Mouse (Mus musculus): ENCODE measurements around the gene Eif4enif1. TPM values are rescaled to one million over a fixed set of nuclear protein-coding genes. Genes with fewer than 3 reads are reported as not detected.
"Not testable (repeated sequence)": the region's sequence is repeated elsewhere in the genome, so short reads cannot be mapped to it uniquely, and the experiment has no call there.

The Eif4enif1 gene
- total and polyA plus RNA-seq, 2 experiments from 2014 or later: 43.3 to 56.9 TPM

- not testable (repeated sequence) for H3K27me3 ChIP-seq (ENCODE audit: insufficient read depth, low read length); H3K4me3 ChIP-seq (ENCODE audit: low read depth, low read length); ATAC-seq (ENCODE audit: low FRiP score); DNase-seq (ENCODE audit: low spot score); H3K4me2 ChIP-seq (ENCODE audit: low read depth, low read length, poor library complexity, severe bottlenecking); H3K36me3 ChIP-seq (ENCODE audit: insufficient read depth, low read length); H3K9ac ChIP-seq (replicated peaks; ENCODE audit: low read length, poor library complexity, severe bottlenecking); H3K27ac ChIP-seq (ENCODE audit: low read depth, low read length); H3K4me1 ChIP-seq (ENCODE audit: insufficient read depth, low read length)
- 56% methylated on average over 3 of the region's 3 CpGs for WGBS
- peaks cover 16% of the 10 kb centered on the region; the same call in 1 of the 2 replicates for H3K9me3 ChIP-seq (ENCODE audit: low read length)
Measured at GRCm38 (mm10) chr11:3163661-3164060, 38.5 kb upstream of the Eif4enif1 start.

DNA sequence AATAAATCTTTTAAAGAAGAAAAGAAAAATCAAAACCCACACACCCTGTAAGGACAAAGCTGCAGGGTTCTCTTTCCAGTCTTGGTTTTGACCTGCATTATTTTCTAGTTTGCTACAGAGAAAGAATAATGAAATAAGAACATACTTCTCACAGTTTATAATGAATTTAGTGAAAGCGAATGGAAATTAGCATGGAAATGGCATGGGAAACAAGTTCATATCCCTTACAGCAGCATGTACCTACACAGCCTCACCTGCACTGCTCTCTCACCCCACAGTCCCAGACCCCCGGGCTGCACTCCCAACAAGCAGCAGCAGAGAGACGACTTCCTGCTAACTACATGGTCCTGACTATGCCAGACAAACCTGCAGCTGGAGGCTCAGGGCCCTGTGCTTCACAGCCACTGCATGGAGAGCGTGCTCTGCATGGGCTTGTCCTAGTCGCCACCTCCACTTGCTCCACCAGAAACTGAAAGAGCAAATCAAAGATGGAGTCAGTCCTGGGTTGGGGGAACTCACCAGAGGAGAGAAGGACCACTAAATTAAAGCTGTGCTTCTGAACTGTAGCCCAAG lies 36.9 kb upstream of the Eif4enif1 start:
- ATAC-seq (ENCODE audit: low FRiP score) (peak; percentile 2; the same call in 1 of the 2 replicates), DNase-seq (ENCODE audit: low spot score) (peak; percentile 22)
- H3K27me3 ChIP-seq (ENCODE audit: insufficient read depth, low read length); H3K36me3 ChIP-seq (ENCODE audit: insufficient read depth, low read length); H3K9ac ChIP-seq (replicated peaks; ENCODE audit: low read length, poor library complexity, severe bottlenecking); H3K4me1 ChIP-seq (ENCODE audit: insufficient read depth, low read length); H3K4me2 ChIP-seq (ENCODE audit: low read depth, low read length, poor library complexity, severe bottlenecking); H3K27ac ChIP-seq (ENCODE audit: low read depth, low read length); H3K4me3 ChIP-seq (ENCODE audit: low read depth, low read length): not testable (repeated sequence)
- WGBS: 85% methylated on average over 3 of the region's 5 CpGs
- peaks cover 16% of the 10 kb centered on the region; the same call in 1 of the 2 replicates for H3K9me3 ChIP-seq (ENCODE audit: low read length)

DNA sequence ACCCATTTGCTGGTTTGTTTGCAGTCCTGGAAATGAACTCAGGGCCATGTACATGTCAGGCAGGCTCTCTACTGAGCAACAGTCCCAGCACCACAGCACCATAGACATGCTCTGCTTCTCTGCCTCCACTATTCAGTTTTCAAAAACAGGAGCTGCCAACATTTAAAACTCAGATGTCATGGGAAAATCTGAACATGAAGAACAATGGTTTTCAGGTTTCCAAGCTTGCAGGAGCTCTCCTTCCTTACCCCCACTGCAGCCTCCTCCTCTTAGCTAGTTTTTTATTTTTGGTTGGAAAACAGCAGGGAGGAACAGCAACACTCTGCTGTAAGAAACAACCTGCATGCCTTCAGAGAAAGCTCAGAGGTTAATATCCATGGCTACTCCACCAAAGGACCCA lies 35.9 kb upstream of the Eif4enif1 start:
- H3K4me2 ChIP-seq (ENCODE audit: low read depth, low read length, poor library complexity, severe bottlenecking); H3K27me3 ChIP-seq (ENCODE audit: insufficient read depth, low read length); H3K36me3 ChIP-seq (ENCODE audit: insufficient read depth, low read length); H3K4me1 ChIP-seq (ENCODE audit: insufficient read depth, low read length); H3K4me3 ChIP-seq (ENCODE audit: low read depth, low read length); H3K27ac ChIP-seq (ENCODE audit: low read depth, low read length); ATAC-seq (ENCODE audit: low FRiP score); DNase-seq (ENCODE audit: low spot score); H3K9ac ChIP-seq (replicated peaks; ENCODE audit: low read length, poor library complexity, severe bottlenecking): not testable (repeated sequence)
- peaks cover 14% of the 10 kb centered on the region; the same call in 1 of the 2 replicates for H3K9me3 ChIP-seq (ENCODE audit: low read length)

DNA sequence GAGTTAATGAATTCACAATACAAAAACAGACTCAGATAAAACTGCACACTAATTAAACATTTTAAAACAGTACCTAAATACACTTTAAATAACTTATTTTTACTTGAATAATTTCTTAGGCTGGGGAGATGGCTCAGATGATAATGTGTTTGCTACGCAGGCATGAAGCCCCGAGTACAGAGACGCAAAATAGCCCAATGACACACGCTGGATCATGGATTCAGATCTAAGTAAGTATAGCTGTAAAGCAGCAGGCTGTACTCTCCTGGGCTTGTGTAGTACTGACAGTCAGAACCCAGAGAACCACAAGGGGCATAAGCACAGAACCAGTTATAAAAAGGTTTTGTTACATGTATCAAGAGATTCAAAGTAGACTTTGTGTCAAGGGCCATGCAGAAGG lies 35.1 kb upstream of the Eif4enif1 start:
- DNase-seq (ENCODE audit: low spot score); ATAC-seq (ENCODE audit: low FRiP score); H3K27ac ChIP-seq (ENCODE audit: low read depth, low read length); H3K27me3 ChIP-seq (ENCODE audit: insufficient read depth, low read length); H3K4me1 ChIP-seq (ENCODE audit: insufficient read depth, low read length); H3K36me3 ChIP-seq (ENCODE audit: insufficient read depth, low read length); H3K4me3 ChIP-seq (ENCODE audit: low read depth, low read length); H3K9ac ChIP-seq (replicated peaks; ENCODE audit: low read length, poor library complexity, severe bottlenecking); H3K4me2 ChIP-seq (ENCODE audit: low read depth, low read length, poor library complexity, severe bottlenecking): not testable (repeated sequence)
- WGBS: 93% methylated on average over 4 of the region's 4 CpGs
- peaks cover 16% of the 10 kb centered on the region; the same call in 1 of the 2 replicates for H3K9me3 ChIP-seq (ENCODE audit: low read length)

DNA sequence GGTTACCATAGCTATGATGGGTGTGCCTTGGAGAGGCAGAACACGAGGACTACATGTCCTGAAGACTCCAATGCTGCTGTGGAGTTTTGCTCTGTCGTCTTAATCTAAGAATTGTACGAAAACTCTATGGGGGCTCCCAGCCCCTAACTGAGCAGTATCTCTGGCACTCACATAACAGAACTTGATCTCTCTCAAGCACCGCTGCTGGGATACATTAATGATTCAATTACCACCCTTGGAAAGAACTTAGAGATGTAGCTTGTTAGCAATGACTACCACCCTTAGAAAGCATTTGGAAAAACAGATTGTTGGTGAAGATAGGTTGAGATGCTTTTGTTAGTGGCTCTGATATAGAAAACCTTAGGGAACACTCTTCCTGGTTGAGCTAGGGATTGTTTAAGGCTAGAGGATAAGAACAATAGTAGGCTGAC lies 34.6 kb upstream of the Eif4enif1 start:
- H3K36me3 ChIP-seq (ENCODE audit: insufficient read depth, low read length); H3K4me2 ChIP-seq (ENCODE audit: low read depth, low read length, poor library complexity, severe bottlenecking); H3K4me1 ChIP-seq (ENCODE audit: insufficient read depth, low read length); H3K9ac ChIP-seq (replicated peaks; ENCODE audit: low read length, poor library complexity, severe bottlenecking); ATAC-seq (ENCODE audit: low FRiP score); H3K27ac ChIP-seq (ENCODE audit: low read depth, low read length); DNase-seq (ENCODE audit: low spot score); H3K27me3 ChIP-seq (ENCODE audit: insufficient read depth, low read length); H3K4me3 ChIP-seq (ENCODE audit: low read depth, low read length): not testable (repeated sequence)
- 70% methylated on average over 4 of the region's 4 CpGs for WGBS
- H3K9me3 ChIP-seq (ENCODE audit: low read length): peaks cover 12% of the 10 kb centered on the region; the same call in 1 of the 2 replicates

- peaks cover 11% of the 10 kb centered on the region; the same call in 1 of the 2 replicates for H3K9me3 ChIP-seq (ENCODE audit: low read length)
- peak; percentile 13; the same call in 1 of the 2 replicates for ATAC-seq (ENCODE audit: low FRiP score)
- not testable (repeated sequence) for H3K27ac ChIP-seq (ENCODE audit: low read depth, low read length); H3K4me1 ChIP-seq (ENCODE audit: insufficient read depth, low read length); H3K4me2 ChIP-seq (ENCODE audit: low read depth, low read length, poor library complexity, severe bottlenecking); DNase-seq (ENCODE audit: low spot score); H3K9ac ChIP-seq (replicated peaks; ENCODE audit: low read length, poor library complexity, severe bottlenecking); H3K27me3 ChIP-seq (ENCODE audit: insufficient read depth, low read length); H3K36me3 ChIP-seq (ENCODE audit: insufficient read depth, low read length); H3K4me3 ChIP-seq (ENCODE audit: low read depth, low read length)
- WGBS: 77% methylated on average over 2 of the region's 2 CpGs
Measured at GRCm38 (mm10) chr11:3169042-3169441, 33.1 kb upstream of the Eif4enif1 start.

DNA sequence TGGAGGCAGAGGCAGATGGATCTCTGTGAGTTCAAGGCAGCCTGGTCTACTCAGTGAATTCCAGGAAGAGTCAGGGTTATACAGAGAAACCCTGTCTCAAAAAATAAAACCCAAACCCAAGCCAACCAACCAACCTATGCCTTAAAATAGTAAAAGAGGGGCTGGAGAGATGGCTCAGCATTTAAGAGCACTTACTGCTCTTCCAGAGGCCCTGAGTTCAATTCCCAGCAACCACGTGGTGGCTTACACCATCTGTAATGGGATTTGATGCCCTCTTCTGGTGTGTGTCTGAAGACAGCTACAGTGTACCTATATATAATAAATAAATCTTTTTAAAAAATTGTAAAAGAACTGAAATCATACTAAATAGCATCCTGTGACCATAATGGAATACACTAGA lies 30.3 kb upstream of the Eif4enif1 start:
- not testable (repeated sequence) for H3K36me3 ChIP-seq (ENCODE audit: insufficient read depth, low read length); H3K4me1 ChIP-seq (ENCODE audit: insufficient read depth, low read length); ATAC-seq (ENCODE audit: low FRiP score); H3K9me3 ChIP-seq (ENCODE audit: low read length); H3K4me2 ChIP-seq (ENCODE audit: low read depth, low read length, poor library complexity, severe bottlenecking); H3K9ac ChIP-seq (replicated peaks; ENCODE audit: low read length, poor library complexity, severe bottlenecking); H3K27me3 ChIP-seq (ENCODE audit: insufficient read depth, low read length); H3K27ac ChIP-seq (ENCODE audit: low read depth, low read length); H3K4me3 ChIP-seq (ENCODE audit: low read depth, low read length); DNase-seq (ENCODE audit: low spot score)
- WGBS: 63% methylated on average over 1 of the region's 1 CpGs

GRCm38 (mm10) chr11:3172526-3172925 lies 29.7 kb upstream of the Eif4enif1 start:
- not testable (repeated sequence) for H3K4me1 ChIP-seq (ENCODE audit: insufficient read depth, low read length); H3K36me3 ChIP-seq (ENCODE audit: insufficient read depth, low read length); H3K4me2 ChIP-seq (ENCODE audit: low read depth, low read length, poor library complexity, severe bottlenecking); H3K4me3 ChIP-seq (ENCODE audit: low read depth, low read length); H3K27ac ChIP-seq (ENCODE audit: low read depth, low read length); H3K9ac ChIP-seq (replicated peaks; ENCODE audit: low read length, poor library complexity, severe bottlenecking); ATAC-seq (ENCODE audit: low FRiP score); H3K9me3 ChIP-seq (ENCODE audit: low read length); H3K27me3 ChIP-seq (ENCODE audit: insufficient read depth, low read length); DNase-seq (ENCODE audit: low spot score)
- WGBS: 47% methylated on average over 3 of the region's 6 CpGs

All from midbrain, postnatal 0 days (tissue).